Comparison of ENCODE assay signal across 14 mouse cellular contexts in genomic region chr7:73198069-73198468, GRCm38 (mm10).
DNase-seq lines count a peak whose midpoint lies in the region; ATAC-seq and TF ChIP-seq lines count a peak whose summit lies in the region.
"Had no signal": no experiment of that assay in that cellular context is flagged by ENCODE, and none has a peak within 500 bp of the region (broad histone marks: within the 10 kb centered on the region; RNA-seq: fewer than 3 reads in every experiment).

No protein-coding gene starts in this region.

- no peaks in the 10 kb centered on the region for H3K27me3 ChIP-seq in midbrain, embryonic 10.5 days (ENCODE audit: low read depth, poor library complexity, severe bottlenecking)
- H3K27me3 ChIP-seq in midbrain, embryonic 16.5 days (ENCODE audit: control insufficient read depth, insufficient read depth, low read depth, low read length): no peaks in the 10 kb centered on the region
- no peaks in the 10 kb centered on the region for H3K27me3 ChIP-seq in hindbrain, embryonic 12.5 days
- no peaks in the 10 kb centered on the region for H3K27me3 ChIP-seq in hindbrain, postnatal 0 days (ENCODE audit: insufficient read depth, low read length)
- H3K27me3 ChIP-seq in small intestine, adult 2 months (ENCODE audit: control insufficient read depth, insufficient read depth, low read length): no peaks in the 10 kb centered on the region
- no peaks in the 10 kb centered on the region for H3K27me3 ChIP-seq in intestine, postnatal 0 days (replicated peaks; ENCODE audit: control insufficient read depth, insufficient read depth, low read length)
- H3K27me3 ChIP-seq: CH12.LX; embryonic facial prominence, embryonic 13.5 days had no signal

- H3K36me3 ChIP-seq in midbrain, embryonic 10.5 days: peaks cover 39% of the 10 kb centered on the region
- H3K36me3 ChIP-seq in midbrain, embryonic 16.5 days (ENCODE audit: control insufficient read depth, insufficient read depth, low read length): no peaks in the 10 kb centered on the region
- H3K36me3 ChIP-seq in hindbrain, embryonic 12.5 days: no peaks in the 10 kb centered on the region
- no peaks in the 10 kb centered on the region for H3K36me3 ChIP-seq in hindbrain, postnatal 0 days (ENCODE audit: insufficient read depth, low read length)
- H3K36me3 ChIP-seq in small intestine, adult 2 months (ENCODE audit: control insufficient read depth, insufficient read depth, low read length): no peaks in the 10 kb centered on the region
- H3K36me3 ChIP-seq in intestine, postnatal 0 days (ENCODE audit: control insufficient read depth, insufficient read depth): no peaks in the 10 kb centered on the region
- H3K36me3 ChIP-seq: embryonic facial prominence, embryonic 13.5 days had no signal

- 88% methylated on average over 5 of the region's 5 CpGs for WGBS in midbrain, embryonic 10.5 days
- 74% methylated on average over 5 of the region's 5 CpGs for WGBS in midbrain, embryonic 16.5 days
- WGBS in hindbrain, embryonic 12.5 days: 81% methylated on average over 5 of the region's 5 CpGs
- WGBS in hindbrain, postnatal 0 days: 46% methylated on average over 5 of the region's 5 CpGs
- WGBS in small intestine, adult 2 months: 13% methylated on average over 5 of the region's 5 CpGs
- WGBS in intestine, postnatal 0 days: 44% methylated on average over 5 of the region's 5 CpGs

- TF ChIP-seq POLR2A in small intestine, adult 2 months (IDR thresholded peaks at IDR 0.05; ENCODE audit: low read depth, low read length): no peak

- H3K9me3 ChIP-seq in midbrain, embryonic 10.5 days (replicated peaks): peaks cover 22% of the 10 kb centered on the region
- H3K9me3 ChIP-seq in midbrain, embryonic 16.5 days (replicated peaks; ENCODE audit: control insufficient read depth, low read length, poor library complexity, severe bottlenecking): no peaks in the 10 kb centered on the region
- peaks cover 3% of the 10 kb centered on the region for H3K9me3 ChIP-seq in hindbrain, embryonic 12.5 days (replicated peaks)
- H3K9me3 ChIP-seq in hindbrain, postnatal 0 days (ENCODE audit: low read length): no peaks in the 10 kb centered on the region
- H3K9me3 ChIP-seq in intestine, postnatal 0 days (ENCODE audit: control insufficient read depth): no peaks in the 10 kb centered on the region

- ATAC-seq in midbrain, embryonic 16.5 days: no peak
- no peak for ATAC-seq in hindbrain, embryonic 12.5 days (ENCODE audit: low FRiP score)
- ATAC-seq in hindbrain, postnatal 0 days: no peak
- ATAC-seq in intestine, postnatal 0 days: no peak

- H3K4me3 ChIP-seq in midbrain, embryonic 10.5 days: no peak overlapping the region
- no peak overlapping the region for H3K4me3 ChIP-seq in midbrain, embryonic 16.5 days (ENCODE audit: low read depth, low read length)
- no peak overlapping the region for H3K4me3 ChIP-seq in hindbrain, embryonic 12.5 days
- H3K4me3 ChIP-seq in hindbrain, postnatal 0 days (ENCODE audit: low read length): no peak overlapping the region
- H3K4me3 ChIP-seq in small intestine, adult 2 months (ENCODE audit: low read depth, low read length): no peak overlapping the region
- H3K4me3 ChIP-seq in intestine, postnatal 0 days (ENCODE audit: low read depth, low read length): no peak overlapping the region
- H3K4me3 ChIP-seq: embryonic facial prominence, embryonic 13.5 days had no signal

- H3K27ac ChIP-seq in midbrain, embryonic 10.5 days (replicated peaks): peak overlapping the region; percentile 50
- no peak overlapping the region for H3K27ac ChIP-seq in midbrain, embryonic 16.5 days (ENCODE audit: low read length)
- peak overlapping the region; percentile 79 for H3K27ac ChIP-seq in hindbrain, embryonic 12.5 days
- H3K27ac ChIP-seq in hindbrain, postnatal 0 days: peak overlapping the region; percentile 79
- H3K27ac ChIP-seq in small intestine, adult 2 months (ENCODE audit: insufficient read depth, low read depth, low read length): 0 out of 2 replicates have a peak overlapping the region, but pooled peaks have one; percentile 11
- H3K27ac ChIP-seq in intestine, postnatal 0 days (ENCODE audit: low read depth, low read length): no peak overlapping the region
- H3K27ac ChIP-seq: embryonic facial prominence, embryonic 13.5 days; liver, embryonic 14.5 days had no signal

- no peak overlapping the region for H3K9ac ChIP-seq in midbrain, embryonic 16.5 days (ENCODE audit: low read depth, low read length)
- no peak overlapping the region for H3K9ac ChIP-seq in hindbrain, embryonic 12.5 days
- no peak overlapping the region for H3K9ac ChIP-seq in hindbrain, postnatal 0 days (replicated peaks; ENCODE audit: low read length)
- H3K9ac ChIP-seq in intestine, postnatal 0 days (ENCODE audit: low read depth, low read length): no peak overlapping the region
- H3K9ac ChIP-seq: embryonic facial prominence, embryonic 13.5 days; liver, embryonic 14.5 days had no signal

- H3K4me1 ChIP-seq in midbrain, embryonic 10.5 days: peaks cover 18% of the 10 kb centered on the region
- no peaks in the 10 kb centered on the region; the same call in 1 of the 2 replicates for H3K4me1 ChIP-seq in midbrain, embryonic 16.5 days (ENCODE audit: control insufficient read depth, insufficient read depth, low read length)
- H3K4me1 ChIP-seq in hindbrain, embryonic 12.5 days: peaks cover 15% of the 10 kb centered on the region
- peaks cover 9% of the 10 kb centered on the region; the same call in 1 of the 2 replicates for H3K4me1 ChIP-seq in hindbrain, postnatal 0 days (ENCODE audit: insufficient read depth, low read length)
- H3K4me1 ChIP-seq in small intestine, adult 2 months (ENCODE audit: control insufficient read depth, insufficient read depth, insufficient read length, low read length): peaks cover 10% of the 10 kb centered on the region
- H3K4me1 ChIP-seq in intestine, postnatal 0 days (replicated peaks; ENCODE audit: control insufficient read depth, insufficient read depth, low read length): no peaks in the 10 kb centered on the region

- H3K4me2 ChIP-seq in midbrain, embryonic 16.5 days (ENCODE audit: low read length): no peak overlapping the region
- no peak overlapping the region for H3K4me2 ChIP-seq in hindbrain, embryonic 12.5 days (replicated peaks)
- H3K4me2 ChIP-seq in hindbrain, postnatal 0 days (ENCODE audit: low read depth, low read length): no peak overlapping the region
- no peak overlapping the region for H3K4me2 ChIP-seq in intestine, postnatal 0 days (replicated peaks; ENCODE audit: low read depth)
- H3K4me2 ChIP-seq: embryonic facial prominence, embryonic 13.5 days had no signal

- DNase-seq in midbrain, embryonic 10.5 days (ENCODE audit: low spot score): no peak
- DNase-seq in hindbrain, postnatal 0 days (ENCODE audit: low spot score): no peak
- DNase-seq in kidney, postnatal 14 days: no peak
- DNase-seq: cerebellum, postnatal 25 days; heart, postnatal 4 days; kidney, adult 8-10 months; left cerebral cortex, postnatal 4 days had no signal

- TF ChIP-seq CTCF in hindbrain, postnatal 0 days (IDR thresholded peaks at IDR 0.05; ENCODE audit: low read depth): no peak
- TF ChIP-seq CTCF in small intestine, adult 2 months (IDR thresholded peaks at IDR 0.05; ENCODE audit: extremely low read depth, insufficient read length, insufficient replicate concordance, low read depth, low read length): no peak
- no peak for TF ChIP-seq CTCF in intestine, postnatal 0 days (IDR thresholded peaks at IDR 0.05; ENCODE audit: low read depth)

Comparison
In these comparisons a context has a peak if more than half of its experiments do, and no peak if none do; other contexts are left out.
1. H3K27ac ChIP-seq: peak in midbrain, embryonic 10.5 days (single experiment), hindbrain, embryonic 12.5 days (single experiment), hindbrain, postnatal 0 days (single experiment) and small intestine, adult 2 months (single experiment); none in midbrain, embryonic 16.5 days (single experiment) and intestine, postnatal 0 days (single experiment).